Mouse (Mus musculus): ENCODE data around the gene Fh1.

Gene Fh1

DNA sequence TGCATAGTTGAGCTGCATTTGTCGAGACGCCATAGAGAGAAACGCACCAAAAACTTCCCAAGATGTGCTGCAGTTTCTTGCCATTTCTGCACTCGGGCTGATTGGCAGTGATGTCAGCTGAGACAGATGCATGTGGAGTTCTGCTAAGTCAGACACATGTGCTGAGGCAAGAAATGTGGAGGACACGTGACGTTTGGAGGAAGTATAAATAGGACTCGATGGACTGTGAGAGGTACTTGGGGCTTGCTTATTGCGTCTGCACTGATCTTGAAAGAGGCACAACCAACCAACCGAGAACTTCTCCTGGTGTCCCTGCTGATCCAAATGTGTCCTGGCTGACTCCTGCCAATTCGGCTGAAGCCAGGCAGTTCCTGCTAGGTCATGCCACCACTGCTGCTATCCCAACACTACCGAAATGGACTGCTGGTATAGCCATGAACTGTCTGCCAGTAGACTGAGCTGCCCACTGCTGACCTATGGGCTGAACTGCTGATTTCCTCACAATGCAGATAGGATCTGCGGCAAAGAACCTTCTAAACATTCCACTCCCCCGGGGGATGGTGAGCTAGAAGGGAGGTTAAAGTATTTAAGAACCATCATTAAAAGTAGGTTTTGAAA is 5.5 kb downstream of the Fh1 start, which contains the start of gene Kmo:
TSS of gene Kmo (plus strand) at position 568 of the 618 bp plus-strand sequence.
- no peak for DNase-seq (ENCODE audit: low spot score)

- DNase-seq (ENCODE audit: low spot score) = no peak
These were observed 10.4 kb downstream of the Fh1 start for GRCm38 (mm10) chr1:175614992-175615391.

GRCm38 (mm10) chr1:175608708-175609107 is 16.7 kb downstream of the Fh1 start:
- no peak for DNase-seq (ENCODE audit: low spot score)

GRCm38 (mm10) chr1:175607838-175608585 is 17.4 kb downstream of the Fh1 start:
- DNase-seq (ENCODE audit: low spot score) = no peak

- DNase-seq (ENCODE audit: low spot score) = no peak
These were observed 18.1 kb downstream of the Fh1 start for GRCm38 (mm10) chr1:175607308-175607707.

GRCm38 (mm10) chr1:175603390-175603789 is 22.0 kb downstream of the Fh1 start:
- no peak for DNase-seq (ENCODE audit: low spot score)

GRCm38 (mm10) chr1:175602231-175602630 is 23.2 kb downstream of the Fh1 start:
- no peak for DNase-seq (ENCODE audit: low spot score)

GRCm38 (mm10) chr1:175592832-175593231 is 32.6 kb downstream of the Fh1 start:
- no peak for DNase-seq (ENCODE audit: low spot score)

- no peak for DNase-seq (ENCODE audit: low spot score)
These were observed 38.8 kb downstream of the Fh1 start for GRCm38 (mm10) chr1:175586656-175587055.

- no peak for DNase-seq (ENCODE audit: low spot score)
These were observed 40.2 kb downstream of the Fh1 start for GRCm38 (mm10) chr1:175585267-175585666.

- no peak for DNase-seq (ENCODE audit: low spot score)
These were observed 42.6 kb downstream of the Fh1 start for GRCm38 (mm10) chr1:175582799-175583198.

DNA sequence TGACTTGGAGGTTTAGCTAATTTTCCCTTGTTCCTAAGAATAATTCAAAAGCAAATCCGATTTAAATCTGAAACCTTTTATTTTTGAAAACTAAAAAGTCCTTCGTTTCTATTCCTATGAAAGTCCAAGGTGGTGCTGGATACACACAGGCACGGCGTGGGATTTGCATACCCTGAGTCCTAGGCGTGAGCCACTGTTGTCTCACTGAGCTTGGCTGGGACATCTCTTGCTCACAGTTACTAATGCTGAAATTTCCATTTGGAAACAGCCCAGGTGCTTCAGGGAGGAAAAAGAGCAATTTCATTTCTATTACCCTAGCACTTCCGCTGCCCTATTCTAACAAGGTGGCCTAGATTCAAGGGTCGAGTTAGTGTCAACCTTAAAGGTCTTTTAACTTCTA is 45.1 kb downstream of the Fh1 start:
- no peak for DNase-seq (ENCODE audit: low spot score)

DNA sequence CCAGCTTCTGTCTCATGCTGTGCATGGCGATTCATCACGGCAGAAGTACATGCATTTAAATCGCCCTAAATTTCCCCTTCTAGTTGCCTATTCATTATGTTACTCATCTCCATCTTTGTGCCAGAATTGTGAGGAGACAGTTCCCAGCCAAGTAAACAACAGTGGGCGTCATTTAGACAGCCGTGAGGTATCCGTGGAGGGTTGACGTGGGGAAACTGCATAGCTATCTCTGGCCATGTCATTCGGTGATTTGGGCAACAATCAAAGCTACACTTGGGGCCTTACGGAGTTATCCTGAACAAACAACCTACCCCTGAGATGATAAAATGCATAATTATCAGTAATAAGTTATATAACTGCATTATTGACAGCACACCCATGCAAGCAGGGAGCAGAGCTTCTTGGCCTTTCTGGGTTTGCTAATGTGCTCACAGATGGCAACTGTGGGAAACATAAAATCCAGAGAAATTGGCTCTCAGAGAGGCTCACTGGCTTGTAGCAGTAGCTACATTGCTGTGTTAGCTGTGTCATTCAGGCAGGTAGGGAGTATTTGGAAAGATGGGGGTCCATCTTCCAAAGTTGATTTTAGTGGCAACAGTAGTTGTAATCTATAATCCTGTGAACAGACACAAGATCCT is 45.7 kb downstream of the Fh1 start:
- no peak for DNase-seq (ENCODE audit: low spot score)

- no peak for DNase-seq (ENCODE audit: low spot score)
These were observed 46.9 kb downstream of the Fh1 start for GRCm38 (mm10) chr1:175578425-175579096.

- no peak for DNase-seq (ENCODE audit: low spot score)
These were observed 51.3 kb downstream of the Fh1 start for GRCm38 (mm10) chr1:175574129-175574528.

GRCm38 (mm10) chr1:175565579-175566103 is 59.8 kb downstream of the Fh1 start:
- no peak for DNase-seq (ENCODE audit: low spot score)

- no peak for DNase-seq (ENCODE audit: low spot score)
These were observed 61.1 kb downstream of the Fh1 start for GRCm38 (mm10) chr1:175564321-175564720.

GRCm38 (mm10) chr1:175562379-175562778 is 63.1 kb downstream of the Fh1 start:
- no peak for DNase-seq (ENCODE audit: low spot score)

GRCm38 (mm10) chr1:175561806-175562205 is 63.6 kb downstream of the Fh1 start:
- no peak for DNase-seq (ENCODE audit: low spot score)

- DNase-seq (ENCODE audit: low spot score) = no peak
These were observed 70.8 kb downstream of the Fh1 start for GRCm38 (mm10) chr1:175554641-175555040.

DNA sequence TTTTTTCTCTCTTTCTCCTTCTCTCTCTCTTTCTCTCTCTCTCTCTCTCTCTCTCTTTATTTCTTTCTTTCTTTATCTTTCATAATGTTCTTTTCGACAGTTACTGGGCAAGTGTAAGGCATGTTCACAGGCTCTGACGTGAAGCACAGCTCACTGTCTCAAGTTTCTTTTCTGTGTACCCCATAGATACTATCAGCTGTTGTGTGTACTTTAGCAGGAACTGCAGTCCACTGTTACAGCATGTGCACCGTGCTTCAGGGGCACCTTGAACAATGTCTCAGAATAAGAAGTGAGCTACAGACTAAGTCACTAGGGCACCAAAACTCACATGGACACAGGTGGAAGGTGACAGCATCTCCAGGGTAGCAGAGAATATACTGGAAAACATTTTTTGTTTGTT is 73.0 kb downstream of the Fh1 start:
- no peak for DNase-seq (ENCODE audit: low spot score)

- no peak for DNase-seq (ENCODE audit: low spot score)
These were observed 74.8 kb downstream of the Fh1 start for GRCm38 (mm10) chr1:175550586-175550985.
